Mouse (Mus musculus): ENCODE measurements around the gene Mvb12a.

DNA sequence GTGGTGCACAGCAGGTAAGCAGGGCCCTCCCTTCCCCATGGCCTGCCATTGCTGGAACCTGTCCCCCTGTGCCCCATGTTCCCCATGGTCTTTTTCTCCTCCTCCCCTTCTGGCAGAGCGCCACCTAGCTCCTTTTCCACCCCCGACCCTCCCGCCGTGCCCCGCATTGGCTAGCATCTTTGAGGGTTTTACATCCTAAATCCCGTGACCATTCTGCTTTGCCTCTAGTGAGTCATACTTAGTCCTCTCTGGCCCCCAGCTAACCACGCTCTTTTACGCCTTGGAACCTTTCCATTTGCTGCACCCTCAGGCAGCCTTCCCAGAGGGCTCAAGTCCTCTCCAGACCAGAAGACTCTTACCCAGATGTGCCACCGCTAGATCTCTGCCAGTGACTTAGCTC, 37.5 kb downstream of the Mvb12a start:
- no peak for TF ChIP-seq CTCF (conservative IDR thresholded peaks at IDR 0.05; ENCODE audit: low read length)
- TF ChIP-seq POU5F1 (IDR thresholded peaks at IDR 0.05; ENCODE audit: borderline replicate concordance, low read length), result no peak

All from E14TG2a.4 (cell line).